Mouse (Mus musculus) heart, postnatal 0 days (tissue): ENCODE measurements at regions not wholly inside any gene's neighbourhood (a gene's known extent, or its start where the extent isn't known, plus 50 kb on each side); places are given as distances from the start of the nearest gene placed in this dataset.

Source experiments
- CTCF ChIP-seq: IDR thresholded peaks from 2 replicates; pipeline ENCODE4 v1.5.1; 2016; ENCODE audit warnings: antibody characterized with exemption, control low read depth, low read depth
- EP300 ChIP-seq: IDR thresholded peaks from 2 replicates; pipeline ENCODE4 v1.6.1; 2016; ENCODE audit warnings: antibody characterized with exemption, low read depth

- TF ChIP-seq CTCF (peak; percentile 17; the same call in 1 of the 2 replicates), EP300 (no peak)
Observed at GRCm38 (mm10) chr11:71480094-71480493, 249.6 kb upstream of the Nlrp1b start.
